Mouse (Mus musculus): Measurements from ENCODE around the gene Colgalt2.

Colgalt2 gene

GRCm38 (mm10) chr1:152496831-152497230, 97.2 kb downstream of the Colgalt2 start:
- no peak for DNase-seq

DNA sequence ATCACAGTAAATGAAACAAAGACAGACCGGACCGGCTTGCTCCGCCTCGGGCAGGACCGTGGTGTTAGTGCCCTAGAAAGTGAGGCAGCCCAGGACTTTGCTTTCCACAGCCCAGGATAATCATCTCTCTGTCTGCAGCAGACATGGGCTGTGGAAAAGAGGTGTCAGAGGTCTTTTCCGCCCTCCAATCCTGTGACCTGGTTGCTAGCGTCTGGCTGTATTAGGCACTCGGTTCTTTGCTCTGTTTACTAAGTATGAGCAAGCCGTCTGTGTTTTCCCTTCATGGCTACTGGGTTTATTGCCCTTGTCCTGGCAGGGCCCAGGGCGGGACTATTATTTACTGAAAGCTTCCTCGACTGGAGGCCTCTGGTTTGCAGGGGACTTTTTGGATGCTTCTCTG, 98.0 kb downstream of the Colgalt2 start:
- no peak for DNase-seq

GRCm38 (mm10) chr1:152499802-152500201, 100.2 kb downstream of the Colgalt2 start:
- no peak for DNase-seq

GRCm38 (mm10) chr1:152506175-152506574, 106.5 kb downstream of the Colgalt2 start:
- DNase-seq: no peak

DNA sequence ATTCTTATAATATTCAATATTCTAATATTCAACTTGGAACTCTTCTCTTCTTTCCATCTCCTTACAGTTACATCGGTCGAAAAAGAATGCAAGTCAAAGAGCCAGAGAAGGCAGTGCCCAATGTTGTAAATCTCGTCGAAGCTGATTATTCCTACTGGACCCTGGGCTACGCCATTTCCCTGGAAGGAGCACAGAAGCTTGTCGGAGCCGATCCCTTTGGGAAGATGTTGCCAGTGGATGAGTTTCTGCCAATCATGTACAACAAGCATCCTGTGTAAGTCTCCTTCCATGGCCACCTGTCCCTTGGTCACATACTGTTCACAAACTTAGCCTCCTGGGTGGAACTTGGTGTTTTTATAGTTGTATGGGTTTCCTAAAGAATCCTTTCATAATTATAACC, 107.1 kb downstream of the Colgalt2 start:
- no peak for DNase-seq

DNA sequence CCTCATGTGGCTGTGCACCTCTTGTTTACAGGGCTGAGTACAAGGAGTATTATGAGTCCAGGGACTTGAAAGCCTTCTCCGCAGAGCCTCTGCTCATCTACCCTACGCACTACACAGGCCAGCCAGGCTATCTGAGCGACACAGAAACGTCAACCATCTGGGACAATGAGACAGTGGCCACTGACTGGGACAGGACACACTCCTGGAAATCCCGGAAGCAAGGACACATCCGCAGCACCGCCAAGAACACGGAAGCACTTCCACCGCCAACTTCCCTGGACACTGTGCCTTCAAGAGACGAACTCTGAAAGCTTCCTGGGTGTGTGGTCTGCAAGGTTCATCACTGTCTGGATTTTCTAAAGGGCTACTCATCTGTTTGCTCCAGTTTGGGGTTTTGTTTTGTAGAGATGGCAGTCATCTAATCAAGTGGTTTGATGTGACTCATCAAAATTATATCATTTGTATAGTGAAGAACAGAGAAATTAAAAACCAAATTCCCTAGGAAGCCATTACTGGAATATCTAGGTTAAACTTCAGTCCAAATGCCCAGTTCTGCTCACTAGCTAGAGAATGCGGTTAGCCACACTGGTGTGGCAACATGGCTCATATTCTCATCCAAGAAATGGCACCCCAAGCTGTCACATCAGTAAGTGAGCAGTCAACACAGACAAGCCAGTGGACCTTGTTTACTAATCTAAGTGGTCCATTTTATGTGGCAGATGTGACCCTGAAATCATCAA, 109.0 kb downstream of the Colgalt2 start:
- DNase-seq: no peak

DNA sequence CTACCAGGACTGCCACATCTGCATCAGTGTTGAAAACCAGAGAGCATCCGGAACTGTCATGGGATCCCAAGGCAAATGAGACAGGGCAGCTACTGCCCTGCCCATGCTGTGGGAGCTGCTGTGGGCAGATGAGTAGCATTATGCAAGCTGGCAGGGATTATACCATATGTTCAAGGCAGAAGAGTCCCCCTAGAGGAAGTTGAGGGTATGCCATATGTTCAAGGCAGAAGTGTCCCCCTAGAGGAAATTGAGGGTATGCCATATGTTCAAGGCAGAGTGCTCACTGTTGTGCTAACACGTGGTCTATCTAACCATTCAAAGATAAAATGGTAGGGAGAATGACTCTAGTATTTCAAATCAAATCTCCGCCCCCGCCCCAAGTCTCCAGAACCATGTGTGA, 111.6 kb downstream of the Colgalt2 start:
- DNase-seq: no peak

DNA sequence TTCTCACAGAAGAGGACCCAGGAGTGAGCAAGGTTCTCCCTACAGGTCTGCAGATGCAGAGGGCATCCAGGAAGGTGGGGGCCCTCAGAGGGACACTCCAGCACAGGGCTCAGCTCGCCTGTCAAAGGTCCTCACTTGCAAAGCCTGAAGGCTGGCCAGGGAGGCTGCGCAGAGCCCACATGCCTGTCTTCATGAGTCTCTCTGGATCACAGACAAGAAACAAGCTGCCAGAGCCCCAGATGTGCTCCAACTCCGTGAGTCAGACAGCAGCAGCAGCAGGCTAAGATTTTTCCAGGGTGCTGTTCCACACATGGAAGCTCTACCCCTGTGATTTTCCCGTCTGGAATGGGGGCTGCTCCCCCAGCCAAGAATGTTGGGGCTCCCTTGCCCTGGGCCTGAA, 114.6 kb downstream of the Colgalt2 start:
- DNase-seq: no peak

GRCm38 (mm10) chr1:152517057-152517570, 117.5 kb downstream of the Colgalt2 start:
- DNase-seq: no peak

GRCm38 (mm10) chr1:152518971-152519370, 119.3 kb downstream of the Colgalt2 start:
- DNase-seq: no peak

GRCm38 (mm10) chr1:152520798-152521575, 121.4 kb downstream of the Colgalt2 start:
- DNase-seq: no peak

- DNase-seq: no peak
Measured at GRCm38 (mm10) chr1:152522226-152522625, 122.6 kb downstream of the Colgalt2 start.

- no peak for DNase-seq
Measured at GRCm38 (mm10) chr1:152523292-152523691, 123.7 kb downstream of the Colgalt2 start.

GRCm38 (mm10) chr1:152524098-152524892, 124.7 kb downstream of the Colgalt2 start:
- DNase-seq: no peak

GRCm38 (mm10) chr1:152524987-152525648, 125.5 kb downstream of the Colgalt2 start:
- DNase-seq: peak; percentile 60

GRCm38 (mm10) chr1:152526154-152526553, 126.5 kb downstream of the Colgalt2 start:
- no peak for DNase-seq

GRCm38 (mm10) chr1:152528214-152528613, 128.6 kb downstream of the Colgalt2 start:
- DNase-seq: no peak

DNA sequence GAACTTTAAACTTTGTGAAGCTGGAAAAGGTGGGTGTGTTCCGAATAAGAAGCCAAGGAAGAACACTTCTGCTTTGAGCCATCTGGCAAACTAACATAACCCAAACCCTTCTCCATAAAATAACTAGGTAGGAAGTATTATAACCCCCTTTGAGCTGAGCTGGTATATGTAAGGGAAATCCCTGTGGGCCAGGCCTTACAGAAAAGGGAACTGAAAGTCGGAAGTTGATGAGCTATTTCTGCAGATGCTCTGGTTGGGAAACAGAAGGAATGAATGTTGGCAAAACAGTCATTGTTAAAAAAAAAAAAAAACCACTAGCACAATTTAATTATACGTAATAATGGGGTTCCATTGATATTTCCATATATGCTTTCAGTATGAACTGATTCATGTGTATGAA, 129.1 kb downstream of the Colgalt2 start:
- no peak for DNase-seq

DNA sequence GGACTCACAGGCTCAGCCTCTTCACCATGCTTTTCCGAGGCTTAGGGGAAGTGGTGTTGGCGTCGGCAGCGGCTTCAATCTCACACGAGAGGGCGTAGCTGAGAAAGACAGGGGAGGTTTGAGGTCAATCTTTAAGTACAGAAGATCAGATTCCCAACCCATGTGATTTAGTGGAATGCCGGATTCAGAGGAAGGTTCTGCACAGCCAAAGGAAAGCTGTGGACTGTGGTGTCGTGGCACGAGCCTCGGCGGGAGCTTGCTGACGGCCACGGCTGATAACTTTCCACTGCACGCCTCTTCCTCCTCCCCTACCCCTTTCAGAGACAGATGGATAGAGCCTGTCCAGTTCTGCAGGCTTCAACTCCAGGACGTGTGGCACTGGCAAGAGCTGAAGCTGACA, 131.9 kb downstream of the Colgalt2 start:
- no peak for DNase-seq

- DNase-seq: no peak
Measured at GRCm38 (mm10) chr1:152534531-152534930, 134.9 kb downstream of the Colgalt2 start.

DNA sequence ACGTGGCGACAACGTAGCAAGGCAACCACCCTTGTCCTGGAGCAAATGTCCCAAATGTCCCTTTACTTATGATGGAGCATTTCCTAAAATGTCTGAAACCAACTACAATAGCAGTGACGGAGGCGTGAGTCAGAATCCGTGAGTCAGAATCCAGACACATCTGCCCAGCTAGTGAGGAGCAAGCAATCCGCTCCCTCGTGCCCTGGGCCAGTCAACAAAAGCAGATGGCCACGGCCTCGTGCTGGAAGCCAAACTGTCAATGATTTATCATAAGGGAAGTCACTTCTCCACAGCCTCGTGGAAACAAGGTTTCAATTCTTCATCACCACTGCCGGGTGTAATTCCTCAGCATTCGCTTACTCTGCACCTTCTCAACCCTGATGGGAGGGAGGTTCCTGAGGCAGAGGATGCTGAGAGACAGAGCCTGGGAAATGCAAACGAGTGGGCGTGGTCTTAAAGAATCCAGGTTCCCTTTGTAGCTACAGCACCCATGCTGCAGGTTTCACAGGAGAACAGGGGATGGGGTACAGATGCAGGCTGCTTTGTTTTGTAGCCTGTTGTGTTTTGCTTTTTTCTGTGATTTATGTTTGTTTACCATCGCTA, 136.9 kb downstream of the Colgalt2 start:
- no peak for DNase-seq

DNA sequence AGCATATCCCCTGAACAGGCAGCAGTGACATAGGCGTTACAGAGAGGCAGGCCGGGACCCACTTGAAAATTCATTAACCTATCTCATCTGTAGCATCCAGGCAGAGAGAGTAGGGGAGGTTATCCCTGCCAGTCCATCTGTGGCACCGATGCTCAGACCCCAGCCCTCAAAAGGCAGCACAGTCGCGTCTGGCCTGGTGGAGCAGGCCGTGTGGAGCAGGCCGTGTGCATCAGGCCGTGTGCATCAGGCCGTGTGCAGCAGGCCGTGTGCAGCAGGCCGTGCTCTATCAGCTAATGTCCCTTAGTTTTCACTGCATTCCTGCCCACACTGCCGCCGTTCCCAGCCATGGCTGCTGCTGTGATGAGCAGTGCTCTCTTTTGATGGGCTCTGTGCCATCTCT, 137.6 kb downstream of the Colgalt2 start:
- DNase-seq: no peak

Measured in cerebellum, adult 11-12 months (tissue).